Mouse (Mus musculus): ENCODE measurements around the gene Jpt1. TPM values are rescaled to one million over a fixed set of nuclear protein-coding genes. Genes with fewer than 3 reads are reported as not detected.
"Not testable (repeated sequence)": the region's sequence is repeated elsewhere in the genome, so short reads cannot be mapped to it uniquely, and the experiment has no call there.

The Jpt1 gene
- polyA plus RNA-seq, 1 experiment from 2014 or later = 371 TPM

DNA sequence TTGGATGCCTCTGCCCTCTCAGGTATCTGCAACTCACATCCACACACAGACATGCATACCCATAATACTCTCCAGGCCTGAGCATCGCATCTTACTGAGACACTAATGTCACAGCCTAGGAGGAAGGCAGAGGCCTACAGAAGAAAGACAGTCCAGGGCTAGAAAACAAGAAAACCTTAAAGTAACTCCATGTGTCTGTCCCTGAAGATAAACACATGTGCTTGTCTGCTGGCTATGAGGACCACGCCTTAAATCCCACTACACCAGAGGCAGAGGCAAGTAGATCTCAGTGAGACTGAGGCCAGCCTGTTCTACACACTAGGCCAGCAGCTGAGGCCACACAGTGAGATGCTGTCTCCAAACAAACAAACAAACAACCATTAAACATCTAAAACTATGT, 3.1 kb downstream of the Jpt1 start:
- Histone ChIP-seq H3K9me3 (ENCODE audit: control insufficient read depth, low read length) (no peaks in the 10 kb centered on the region), H3K27ac (replicated peaks) (peak overlapping the region; percentile 89), H3K9ac (ENCODE audit: low read length) (peak overlapping the region; percentile 13; the same call in 1 of the 2 replicates), H3K36me3 (ENCODE audit: control insufficient read depth, insufficient read depth, low read length) (no peaks in the 10 kb centered on the region), H3K4me1 (replicated peaks; ENCODE audit: control insufficient read depth, insufficient read depth) (peaks cover 12% of the 10 kb centered on the region), H3K4me2 (replicated peaks; ENCODE audit: low read depth) (peak overlapping the region; percentile 94), H3K4me3 (ENCODE audit: low read depth, low read length) (no peak overlapping the region), H3K27me3 (ENCODE audit: control insufficient read depth, insufficient read depth, low read length) (no peaks in the 10 kb centered on the region)
- ATAC-seq (ENCODE audit: low FRiP score, low TSS enrichment) = no peak
- TF ChIP-seq CTCF (IDR thresholded peaks at IDR 0.05; ENCODE audit: low read depth) (no peak), EP300 (optimal IDR thresholded peaks at IDR 0.05) (no peak)
- WGBS = 68% methylated on average over 2 of the region's 2 CpGs
- no peak for DNase-seq (ENCODE audit: low spot score)

DNA sequence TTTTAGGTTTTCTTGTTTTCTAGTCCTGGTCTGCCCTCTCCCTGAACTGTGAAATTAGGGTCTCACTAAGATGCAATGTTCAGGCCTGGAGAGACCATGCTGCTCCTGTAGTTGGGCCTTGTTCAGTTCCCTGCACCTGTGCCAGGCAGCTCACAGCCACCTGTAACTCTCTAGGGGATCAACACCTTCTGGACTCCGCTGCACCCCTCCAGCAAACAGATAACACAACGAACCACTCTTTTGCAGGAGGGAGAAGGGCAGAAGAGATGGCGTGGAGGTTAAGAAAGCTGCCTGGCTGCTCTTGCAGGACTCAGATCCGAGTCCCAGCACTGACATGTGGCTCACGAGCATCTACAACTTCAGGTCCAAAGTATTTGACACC, 3.7 kb downstream of the Jpt1 start:
- no peak overlapping the region for H3K9ac ChIP-seq (ENCODE audit: low read length)
- no peaks in the 10 kb centered on the region for H3K36me3 ChIP-seq (ENCODE audit: control insufficient read depth, insufficient read depth, low read length)
- H3K27ac ChIP-seq (replicated peaks) = peak overlapping the region; percentile 76
- no peaks in the 10 kb centered on the region for H3K27me3 ChIP-seq (ENCODE audit: control insufficient read depth, insufficient read depth, low read length)
- no peaks in the 10 kb centered on the region for H3K9me3 ChIP-seq (ENCODE audit: control insufficient read depth, low read length)
- DNase-seq (ENCODE audit: low spot score) = peak; percentile 30
- no peak overlapping the region for H3K4me3 ChIP-seq (ENCODE audit: low read depth, low read length)
- TF ChIP-seq CTCF (IDR thresholded peaks at IDR 0.05; ENCODE audit: low read depth) (no peak), EP300 (optimal IDR thresholded peaks at IDR 0.05) (no peak)
- WGBS = 45% methylated on average over 5 of the region's 5 CpGs
- peaks cover 12% of the 10 kb centered on the region for H3K4me1 ChIP-seq (replicated peaks; ENCODE audit: control insufficient read depth, insufficient read depth)
- no peak for ATAC-seq (ENCODE audit: low FRiP score, low TSS enrichment)
- H3K4me2 ChIP-seq (replicated peaks; ENCODE audit: low read depth) = no peak overlapping the region

DNA sequence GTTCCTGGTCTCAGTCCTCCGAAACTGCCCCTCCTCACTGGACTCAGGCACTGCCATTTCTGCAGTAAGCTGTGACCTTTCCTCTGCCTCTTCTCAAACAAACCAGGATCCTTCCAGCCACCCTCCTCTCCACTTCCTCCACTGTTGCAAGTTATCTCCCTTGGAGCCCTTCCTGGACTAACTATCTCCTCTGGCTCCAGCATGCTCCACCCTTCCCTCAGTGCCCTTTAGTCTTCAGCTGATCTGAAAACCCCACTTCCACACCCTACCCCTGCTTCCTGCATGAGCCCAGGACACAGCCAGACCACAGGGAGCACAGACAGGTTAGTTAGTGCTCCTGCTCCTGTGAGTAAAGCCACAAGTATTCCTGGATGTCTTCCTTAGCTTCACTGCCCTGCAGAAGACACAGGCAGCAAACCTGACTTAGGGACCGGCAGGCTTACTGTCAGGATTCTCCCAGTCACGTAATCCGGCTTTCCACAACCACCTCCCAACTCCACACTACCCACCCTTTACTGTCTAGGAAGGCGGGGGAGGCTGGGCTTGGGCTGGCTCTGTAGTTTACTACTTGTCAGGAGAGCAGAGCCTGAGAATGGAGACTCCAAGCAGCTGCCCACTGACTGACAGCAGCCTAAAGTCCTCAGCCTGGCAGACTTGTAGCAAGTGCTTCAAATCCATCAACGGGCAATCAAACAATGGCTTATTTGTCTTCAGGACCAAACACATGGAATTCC, 4.2 kb downstream of the Jpt1 start:
- Histone ChIP-seq H3K4me1 (replicated peaks; ENCODE audit: control insufficient read depth, insufficient read depth) (peaks cover 12% of the 10 kb centered on the region), H3K27ac (replicated peaks) (peak overlapping the region; percentile 76), H3K9me3 (ENCODE audit: control insufficient read depth, low read length) (no peaks in the 10 kb centered on the region), H3K27me3 (ENCODE audit: control insufficient read depth, insufficient read depth, low read length) (no peaks in the 10 kb centered on the region), H3K36me3 (ENCODE audit: control insufficient read depth, insufficient read depth, low read length) (no peaks in the 10 kb centered on the region), H3K4me3 (ENCODE audit: low read depth, low read length) (no peak overlapping the region), H3K9ac (ENCODE audit: low read length) (no peak overlapping the region; the same call in 1 of the 2 replicates), H3K4me2 (replicated peaks; ENCODE audit: low read depth) (peak overlapping the region; percentile 9; the same call in 1 of the 2 replicates)
- 19% methylated on average over 6 of the region's 6 CpGs for WGBS
- ATAC-seq (ENCODE audit: low FRiP score, low TSS enrichment) (peak; percentile 38), DNase-seq (ENCODE audit: low spot score) (peak; percentile 41)
- no peak for TF ChIP-seq EP300 (optimal IDR thresholded peaks at IDR 0.05)
- no peak for TF ChIP-seq CTCF (IDR thresholded peaks at IDR 0.05; ENCODE audit: low read depth)

DNA sequence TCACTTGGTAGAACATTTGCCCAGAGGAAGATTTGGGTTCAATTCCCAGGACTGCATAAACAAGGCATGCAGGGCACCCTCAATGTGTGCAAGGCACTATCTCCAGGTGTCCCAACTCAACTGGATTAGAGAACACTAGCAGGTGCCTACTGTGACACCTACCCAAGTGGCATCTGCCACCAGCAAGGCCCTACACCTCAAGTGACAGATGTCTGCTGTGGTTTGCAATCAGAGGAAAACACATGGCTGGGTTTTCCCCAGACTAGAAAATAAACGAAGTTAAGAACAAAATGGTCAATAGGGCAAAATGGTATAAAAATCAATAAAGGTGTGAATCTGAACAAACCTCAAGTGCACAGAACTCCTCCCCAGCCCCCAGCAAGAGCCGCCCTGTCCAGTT, 6.1 kb downstream of the Jpt1 start:
- H3K36me3 ChIP-seq (ENCODE audit: control insufficient read depth, insufficient read depth, low read length) = no peaks in the 10 kb centered on the region
- no peak overlapping the region for H3K9ac ChIP-seq (ENCODE audit: low read length)
- no peak overlapping the region for H3K4me3 ChIP-seq (ENCODE audit: low read depth, low read length)
- WGBS = 65% methylated on average over 2 of the region's 2 CpGs
- TF ChIP-seq CTCF (IDR thresholded peaks at IDR 0.05; ENCODE audit: low read depth) (no peak), EP300 (optimal IDR thresholded peaks at IDR 0.05) (no peak)
- H3K4me1 ChIP-seq (replicated peaks; ENCODE audit: control insufficient read depth, insufficient read depth) = peaks cover 12% of the 10 kb centered on the region
- ATAC-seq (ENCODE audit: low FRiP score, low TSS enrichment) = no peak
- no peaks in the 10 kb centered on the region for H3K9me3 ChIP-seq (ENCODE audit: control insufficient read depth, low read length)
- no peaks in the 10 kb centered on the region for H3K27me3 ChIP-seq (ENCODE audit: control insufficient read depth, insufficient read depth, low read length)
- no peak overlapping the region for H3K27ac ChIP-seq (replicated peaks)
- no peak for DNase-seq (ENCODE audit: low spot score)
- H3K4me2 ChIP-seq (replicated peaks; ENCODE audit: low read depth) = no peak overlapping the region

DNA sequence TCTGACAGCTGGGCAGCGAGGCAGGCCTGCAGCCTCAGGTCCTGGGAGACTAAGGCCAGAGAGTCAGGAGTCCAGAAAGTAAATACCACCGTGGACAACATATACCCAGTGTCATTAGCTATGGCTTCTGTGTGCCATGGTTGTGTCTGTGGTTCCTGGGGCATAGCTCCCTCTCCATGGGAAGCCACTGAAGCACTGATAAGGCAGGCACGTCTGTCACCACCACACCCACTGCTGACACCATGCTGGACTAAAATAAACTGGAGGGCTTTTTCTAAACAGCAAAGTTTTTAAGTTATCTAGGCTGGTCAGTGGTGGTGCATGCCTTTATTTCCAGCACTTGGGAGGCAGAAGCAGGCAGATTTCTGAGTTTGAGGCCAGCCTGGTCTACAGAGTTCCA, 7.6 kb downstream of the Jpt1 start:
- Histone ChIP-seq H3K4me1 (replicated peaks; ENCODE audit: control insufficient read depth, insufficient read depth) (peaks cover 6% of the 10 kb centered on the region), H3K9ac (ENCODE audit: low read length) (no peak overlapping the region), H3K36me3 (ENCODE audit: control insufficient read depth, insufficient read depth, low read length) (0 out of 2 replicates have a peak, but pooled peaks cover 5% of the 10 kb centered on the region), H3K4me2 (replicated peaks; ENCODE audit: low read depth) (no peak overlapping the region), H3K27ac (replicated peaks) (no peak overlapping the region), H3K4me3 (ENCODE audit: low read depth, low read length) (no peak overlapping the region), H3K27me3 (ENCODE audit: control insufficient read depth, insufficient read depth, low read length) (no peaks in the 10 kb centered on the region), H3K9me3 (ENCODE audit: control insufficient read depth, low read length) (no peaks in the 10 kb centered on the region)
- no peak for ATAC-seq (ENCODE audit: low FRiP score, low TSS enrichment)
- DNase-seq (ENCODE audit: low spot score) = no peak
- TF ChIP-seq EP300 (optimal IDR thresholded peaks at IDR 0.05) = no peak
- no peak for TF ChIP-seq CTCF (IDR thresholded peaks at IDR 0.05; ENCODE audit: low read depth)
- WGBS = 68% methylated on average over 3 of the region's 3 CpGs

DNA sequence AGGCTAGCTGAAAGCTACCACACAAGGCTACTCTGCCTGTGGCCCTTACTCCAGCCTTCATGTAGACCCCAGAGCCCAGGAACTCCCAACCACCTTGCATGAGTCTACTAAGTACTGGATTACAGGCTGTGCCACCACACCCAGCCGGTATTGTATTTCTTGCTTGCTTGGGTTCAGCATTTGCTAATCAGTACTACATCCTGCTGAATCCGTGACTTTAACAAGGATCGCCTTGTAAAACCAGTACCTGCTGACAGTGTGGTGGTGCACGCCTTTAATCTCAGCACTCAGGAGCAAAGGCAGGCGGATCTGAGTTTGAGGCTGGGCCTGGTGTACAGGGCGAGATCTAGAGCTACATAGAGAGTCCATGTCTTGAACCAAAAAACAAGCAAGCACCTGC, 11.6 kb downstream of the Jpt1 start:
- Histone ChIP-seq H3K4me3 (ENCODE audit: low read depth, low read length) (no peak overlapping the region), H3K27ac (replicated peaks) (no peak overlapping the region), H3K36me3 (ENCODE audit: control insufficient read depth, insufficient read depth, low read length) (peaks cover 16% of the 10 kb centered on the region), H3K9ac (ENCODE audit: low read length) (no peak overlapping the region), H3K4me1 (replicated peaks; ENCODE audit: control insufficient read depth, insufficient read depth) (no peaks in the 10 kb centered on the region), H3K27me3 (ENCODE audit: control insufficient read depth, insufficient read depth, low read length) (no peaks in the 10 kb centered on the region), H3K4me2 (replicated peaks; ENCODE audit: low read depth) (no peak overlapping the region), H3K9me3 (ENCODE audit: control insufficient read depth, low read length) (no peaks in the 10 kb centered on the region)
- TF ChIP-seq CTCF (IDR thresholded peaks at IDR 0.05; ENCODE audit: low read depth) (no peak), EP300 (optimal IDR thresholded peaks at IDR 0.05) (no peak)
- ATAC-seq (ENCODE audit: low FRiP score, low TSS enrichment) = no peak
- WGBS = 80% methylated on average over 6 of the region's 6 CpGs
- DNase-seq (ENCODE audit: low spot score) = no peak

DNA sequence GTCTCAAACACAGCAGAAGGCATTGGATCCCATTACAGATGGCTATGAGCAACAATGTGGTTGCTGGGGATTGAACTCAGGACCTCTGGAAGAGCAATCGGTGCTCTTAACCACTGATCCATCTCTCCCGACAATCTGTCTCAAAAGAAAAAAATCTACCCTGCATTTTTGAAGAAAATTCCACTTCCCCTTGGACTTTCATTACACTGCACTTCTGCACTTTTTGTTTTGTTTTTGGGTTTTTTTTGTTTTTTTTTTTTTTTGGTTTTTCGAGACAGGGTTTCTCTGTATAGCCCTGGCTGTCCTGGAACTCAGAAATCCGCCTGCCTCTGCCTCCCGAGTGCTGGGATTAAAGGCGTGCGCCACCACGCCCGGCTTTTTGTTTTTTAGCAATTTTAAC, 17.6 kb downstream of the Jpt1 start:
- H3K27me3 ChIP-seq (ENCODE audit: control insufficient read depth, insufficient read depth, low read length); H3K27ac ChIP-seq (replicated peaks); H3K4me3 ChIP-seq (ENCODE audit: low read depth, low read length); H3K9me3 ChIP-seq (ENCODE audit: control insufficient read depth, low read length); H3K4me2 ChIP-seq (replicated peaks; ENCODE audit: low read depth); ATAC-seq (ENCODE audit: low FRiP score, low TSS enrichment); DNase-seq (ENCODE audit: low spot score); H3K9ac ChIP-seq (ENCODE audit: low read length); H3K4me1 ChIP-seq (replicated peaks; ENCODE audit: control insufficient read depth, insufficient read depth): not testable (repeated sequence)
- peaks cover 11% of the 10 kb centered on the region for H3K36me3 ChIP-seq (ENCODE audit: control insufficient read depth, insufficient read depth, low read length)
- 82% methylated on average over 9 of the region's 9 CpGs for WGBS

Data from stomach, postnatal 0 days (tissue).